Mouse (Mus musculus): ENCODE results near the gene Tmem223. TPM values are rescaled to one million over a fixed set of nuclear protein-coding genes. Genes with fewer than 3 reads are reported as not detected.

The Tmem223 gene
- total RNA-seq, 1 experiment from 2014 or later = 39.0 TPM

Other genes with a start within 250 kb of the Tmem223 start
- gene Slc22a8, start 179.7 kb upstream of the Tmem223 start, total RNA-seq (2023) = not detected
- not detected for gene Slc22a6, start 153.0 kb upstream of the Tmem223 start, total RNA-seq (2023)
- gene Chrm1, start 107.2 kb upstream of the Tmem223 start, total RNA-seq (2023) = not detected
- 222 TPM for gene Slc3a2, start 47.6 kb upstream of the Tmem223 start, total RNA-seq (2023)
- 116 TPM for gene Wdr74, start 35.2 kb upstream of the Tmem223 start, total RNA-seq (2023)
- 10.2 TPM for gene 1700092M07Rik, start 30.3 kb upstream of the Tmem223 start, total RNA-seq (2023)
- 221 TPM for gene Stx5a, start 29.6 kb upstream of the Tmem223 start, total RNA-seq (2023)
- 393 TPM for gene Nxf1, start 13.9 kb upstream of the Tmem223 start, total RNA-seq (2023)
- gene Tmem179b, start 3.5 kb downstream of the Tmem223 start, total RNA-seq (2023) = 75.2 TPM
- 10.3 TPM for gene Taf6l, start 15.4 kb downstream of the Tmem223 start, total RNA-seq (2023)
- gene Polr2g, start 27.6 kb downstream of the Tmem223 start, total RNA-seq (2023) = 59.8 TPM
- 0.58 TPM for gene Zbtb3, start 31.6 kb downstream of the Tmem223 start, total RNA-seq (2023)
- 22.9 TPM for gene Ttc9c, start 48.3 kb downstream of the Tmem223 start, total RNA-seq (2023)
- gene Hnrnpul2, start 49.0 kb downstream of the Tmem223 start, total RNA-seq (2023) = 99.6 TPM
- gene AC129217.1, start 58.8 kb downstream of the Tmem223 start, total RNA-seq (2023) = 16.8 TPM
- gene Bscl2, start 66.5 kb downstream of the Tmem223 start, total RNA-seq (2023) = 41.8 TPM
- gene Gng3, start 68.2 kb downstream of the Tmem223 start, total RNA-seq (2023) = not detected
- 0.61 TPM for gene Lrrn4cl, start 79.8 kb downstream of the Tmem223 start, total RNA-seq (2023)
- 113 TPM for gene Ubxn1, start 100.5 kb downstream of the Tmem223 start, total RNA-seq (2023)
- gene Uqcc3, start 109.9 kb downstream of the Tmem223 start, total RNA-seq (2023) = 31.5 TPM
- 9.4 TPM for gene Lbhd1, start 112.7 kb downstream of the Tmem223 start, total RNA-seq (2023)
- not detected for gene Gm49403, start 112.9 kb downstream of the Tmem223 start, total RNA-seq (2023)
- 33.6 TPM for gene 1810009A15Rik, start 117.9 kb downstream of the Tmem223 start, total RNA-seq (2023)
- 7.6 TPM for gene Gm49416, start 117.9 kb downstream of the Tmem223 start, total RNA-seq (2023)
- gene Ints5, start 122.0 kb downstream of the Tmem223 start, total RNA-seq (2023) = 21.6 TPM
- gene Ganab, start 127.1 kb downstream of the Tmem223 start, total RNA-seq (2023) = 152 TPM
- gene B3gat3, start 149.4 kb downstream of the Tmem223 start, total RNA-seq (2023) = 60.9 TPM
- 6.9 TPM for gene Rom1, start 158.4 kb downstream of the Tmem223 start, total RNA-seq (2023)
- gene Eml3, start 158.6 kb downstream of the Tmem223 start, total RNA-seq (2023) = 86.8 TPM
- gene Mta2, start 170.9 kb downstream of the Tmem223 start, total RNA-seq (2023) = 164 TPM
- 42.6 TPM for gene Tut1, start 182.9 kb downstream of the Tmem223 start, total RNA-seq (2023)
- 614 TPM for gene Eef1g, start 196.0 kb downstream of the Tmem223 start, total RNA-seq (2023)
- 120 TPM for gene Ahnak, start 218.3 kb downstream of the Tmem223 start, total RNA-seq (2023)

Measured in CD8-positive naive resting alpha-beta T cell, adult 57 days (primary cell).